Mouse (Mus musculus) heart, embryonic 10.5 days (tissue): ENCODE data around the gene Cbx1. TPM values are rescaled to one million over a fixed set of nuclear protein-coding genes. Genes with fewer than 3 reads are reported as not detected.

Experiments used
- DNase-seq: peaks from one replicate; pipeline ENCODE4 v3.0.0-alpha.2; 2017; ENCODE audit warnings: low spot score
- H3K27ac ChIP-seq: fragments of 300-500 bp; sonication (generic); 2 replicates; pipeline ENCODE4 v1.5.1; 2016; ENCODE audit warnings: mild to moderate bottlenecking
- H3K27me3 ChIP-seq: fragments of 300-500 bp; sonication (generic); 2 replicates; pipeline ENCODE4 v1.6.1; 2016; ENCODE audit warnings: mild to moderate bottlenecking; ENCODE audit not compliant: poor library complexity, insufficient read depth, severe bottlenecking
- H3K36me3 ChIP-seq: fragments of 300-500 bp; sonication (generic); 2 replicates; pipeline ENCODE4 v1.6.1; 2016; ENCODE audit warnings: mild to moderate bottlenecking, moderate library complexity
- H3K4me1 ChIP-seq: fragments of 300-500 bp; sonication (generic); 2 replicates; pipeline ENCODE4 v1.6.1; 2016; ENCODE audit warnings: mild to moderate bottlenecking
- H3K4me3 ChIP-seq: fragments of 300-500 bp; sonication (generic); 2 replicates; pipeline ENCODE4 v1.5.1; 2016; ENCODE audit warnings: mild to moderate bottlenecking, moderate library complexity
- H3K9me3 ChIP-seq: fragments of 300-500 bp; sonication (generic); 2 replicates; pipeline ENCODE4 v1.6.1; 2016; ENCODE audit warnings: mild to moderate bottlenecking, moderate library complexity
- WGBS: fragments of 180-500 bp; shearing (Covaris S2); methylation state at CpG from one replicate; pipeline ENCODE4 v1.1.7; 2016; 5-methylcytosine and 5-hydroxymethylcytosine counted together
- polyA plus RNA-seq: library from polyadenylated mRNA; unstranded; fragments of >200 nt; fragmentation: Nextera tagmentation; extraction: Ambion mirVana; gene quantifications from 2 replicates; pipeline ENCODE4 v1.2.1, GENCODE M21; 2016

Cbx1 gene
- polyA plus RNA-seq: 62.5 and 101 TPM in 2 replicates

DNA sequence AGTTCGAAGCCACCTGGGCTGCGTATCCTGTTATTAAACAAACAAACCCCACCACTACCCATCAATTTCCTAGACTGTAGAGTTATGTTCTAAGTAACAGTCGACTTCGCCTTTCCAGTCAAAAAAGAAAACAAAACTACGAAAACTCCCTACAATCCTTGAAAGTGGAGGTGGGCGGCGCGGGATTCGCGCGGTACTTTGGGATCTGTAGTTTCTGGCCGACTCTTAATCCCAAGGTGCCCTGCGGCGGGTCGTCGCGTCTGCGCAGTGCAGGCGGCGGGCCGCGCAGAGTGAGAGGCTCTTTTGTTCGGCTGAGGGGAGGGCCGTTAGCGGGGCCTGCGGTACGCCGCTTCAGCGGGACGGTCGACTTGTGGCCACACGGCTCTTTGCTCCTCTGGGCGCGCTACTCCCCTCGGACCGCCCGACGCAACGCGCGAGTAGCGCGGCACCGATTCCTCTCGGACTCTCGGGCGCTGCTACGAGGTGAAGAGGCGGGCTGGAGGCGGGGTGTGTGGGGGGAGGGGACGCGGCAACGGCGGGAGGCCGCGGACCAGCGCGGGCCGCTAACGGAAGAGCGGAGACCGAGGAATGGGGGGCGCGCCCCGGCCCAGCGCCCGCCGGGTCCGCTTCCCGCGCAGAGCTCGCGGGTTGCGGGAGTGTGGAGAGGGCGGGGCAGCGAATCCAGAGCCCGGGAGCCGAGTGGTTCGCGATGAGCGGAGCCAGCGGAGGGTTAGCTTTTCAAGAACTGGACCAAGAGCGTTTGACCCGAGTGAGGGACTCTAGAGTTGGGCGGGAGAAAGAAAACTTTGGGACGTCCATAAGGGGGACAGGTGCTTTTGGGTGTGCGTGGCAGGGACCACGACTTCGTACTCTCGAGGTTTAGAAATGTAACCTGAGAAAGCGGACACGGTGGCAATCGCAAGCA, at the start of gene Cbx1:
Gene Cbx1, plus strand, starts transcription at position 257 of the 925 bp plus-strand sequence.
- WGBS: 1% methylated on average over 93 of the region's 93 CpGs
- H3K27me3 ChIP-seq: no peaks in the 10 kb centered on the region

DNA sequence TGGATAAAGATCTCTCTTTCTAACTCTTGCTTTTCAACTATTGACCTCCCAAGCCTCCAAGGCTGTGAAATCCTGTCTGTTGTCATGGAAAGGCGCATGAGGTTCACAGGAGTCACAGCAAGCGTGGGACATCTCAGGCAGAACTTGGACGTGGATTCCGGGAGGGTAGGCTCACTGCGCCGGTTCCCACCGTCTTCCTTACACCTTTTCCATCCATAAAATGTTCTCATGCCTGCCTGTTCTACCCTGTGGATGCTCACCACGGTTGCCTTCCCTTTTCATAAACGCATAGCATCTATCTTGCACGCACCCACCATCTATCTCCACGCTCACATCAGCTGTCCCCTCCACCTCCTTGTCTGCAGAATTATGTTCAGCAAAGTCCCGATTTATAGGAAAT, 48.1 kb upstream of the Cbx1 start:
- Histone ChIP-seq H3K27me3 (peaks cover 40% of the 10 kb centered on the region), H3K9me3 (no peaks in the 10 kb centered on the region), H3K36me3 (no peaks in the 10 kb centered on the region), H3K4me1 (peaks cover 3% of the 10 kb centered on the region; the same call in 1 of the 2 replicates), H3K27ac (no peak overlapping the region), H3K4me3 (no peak overlapping the region)
- DNase-seq: no peak
- WGBS: 70% methylated on average over 12 of the region's 12 CpGs

More for the DNA sequence above, at the start of gene Cbx1:
- DNase-seq: peak; percentile 96
- H3K4me1 ChIP-seq: peaks cover 15% of the 10 kb centered on the region
- no peaks in the 10 kb centered on the region for H3K9me3 ChIP-seq
- H3K4me3 ChIP-seq: peak within 1 kb of the TSS; percentile 86
- peak within 1 kb of the TSS; percentile 97 for H3K27ac ChIP-seq
- H3K36me3 ChIP-seq: peaks cover 2% of the 10 kb centered on the region; the same call in 1 of the 2 replicates

DNA sequence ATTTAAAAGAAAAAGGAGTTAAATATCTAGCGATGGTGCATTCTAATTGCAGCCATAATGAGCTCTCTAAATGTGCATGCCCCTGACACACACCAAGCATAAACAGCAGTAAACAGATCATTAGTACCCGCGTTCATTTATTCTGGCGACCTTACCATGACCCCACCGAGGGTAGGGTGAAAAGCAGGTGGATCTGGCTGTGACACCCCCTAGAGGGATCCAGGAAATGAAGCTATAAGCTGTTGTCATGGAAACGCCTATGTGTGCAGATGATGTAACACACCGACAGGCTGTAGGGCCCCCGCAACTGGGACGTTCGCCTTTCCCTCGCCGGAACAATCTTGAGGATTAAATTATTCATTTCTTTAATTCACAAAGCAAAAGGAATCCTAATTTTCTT, 46.9 kb upstream of the Cbx1 start:
- 54% methylated on average over 12 of the region's 12 CpGs for WGBS
- DNase-seq: no peak
- peaks cover 35% of the 10 kb centered on the region for H3K27me3 ChIP-seq

DNA sequence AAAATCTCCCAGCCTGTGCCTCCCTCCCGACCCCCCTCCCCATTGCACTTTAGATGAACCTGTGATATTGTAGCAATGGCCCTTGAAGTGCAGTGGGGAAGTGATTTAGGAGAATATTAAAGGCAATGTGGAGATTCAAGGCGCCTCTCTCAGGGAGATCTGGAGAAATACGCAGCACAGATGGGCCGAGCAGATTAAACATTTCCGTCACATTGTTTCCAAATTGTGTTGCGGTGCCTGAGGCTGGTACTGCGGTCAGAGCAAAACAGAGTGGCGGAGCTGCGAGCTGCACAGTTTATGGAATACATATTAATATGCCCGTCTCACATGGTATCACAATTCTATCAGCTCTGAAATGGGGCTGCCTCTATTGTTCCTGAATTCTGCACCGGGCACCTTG, 45.9 kb upstream of the Cbx1 start:
- H3K27ac ChIP-seq: no peak overlapping the region
- no peaks in the 10 kb centered on the region for H3K36me3 ChIP-seq
- 73% methylated on average over 11 of the region's 11 CpGs for WGBS

More for the DNA sequence above, 46.9 kb upstream of the Cbx1 start:
- Histone ChIP-seq H3K9me3 (no peaks in the 10 kb centered on the region), H3K4me1 (no peaks in the 10 kb centered on the region), H3K27ac (no peak overlapping the region), H3K4me3 (no peak overlapping the region), H3K36me3 (no peaks in the 10 kb centered on the region)

DNA sequence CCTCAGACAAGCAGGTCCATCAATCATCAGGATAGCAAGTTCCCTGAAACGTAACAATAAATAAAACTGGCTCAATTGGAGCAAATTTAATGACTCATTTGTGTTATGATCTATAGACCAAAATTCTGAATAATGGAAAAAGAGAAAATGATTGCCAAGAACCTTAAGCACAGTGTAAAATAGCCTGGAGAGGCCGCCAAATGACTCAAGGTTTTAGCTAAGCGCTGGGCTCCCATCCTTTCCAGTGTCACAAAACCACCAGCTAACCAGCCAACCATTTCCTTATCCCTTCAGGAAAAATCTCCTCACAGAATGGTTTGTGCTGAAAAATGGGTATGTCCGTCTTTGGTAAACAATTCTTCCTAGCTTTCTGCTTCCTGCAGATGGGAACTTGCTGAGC, 45.0 kb upstream of the Cbx1 start:
- H3K4me3 ChIP-seq: no peak overlapping the region
- no peak overlapping the region for H3K27ac ChIP-seq
- H3K4me1 ChIP-seq: no peaks in the 10 kb centered on the region
- no peaks in the 10 kb centered on the region for H3K36me3 ChIP-seq
- 73% methylated on average over 4 of the region's 4 CpGs for WGBS
- H3K27me3 ChIP-seq: peaks cover 23% of the 10 kb centered on the region
- H3K9me3 ChIP-seq: no peaks in the 10 kb centered on the region
- DNase-seq: no peak

More for the DNA sequence above, 45.9 kb upstream of the Cbx1 start:
- Histone ChIP-seq H3K4me3 (no peak overlapping the region), H3K27me3 (peaks cover 29% of the 10 kb centered on the region), H3K4me1 (no peaks in the 10 kb centered on the region), H3K9me3 (no peaks in the 10 kb centered on the region)
- no peak for DNase-seq

DNA sequence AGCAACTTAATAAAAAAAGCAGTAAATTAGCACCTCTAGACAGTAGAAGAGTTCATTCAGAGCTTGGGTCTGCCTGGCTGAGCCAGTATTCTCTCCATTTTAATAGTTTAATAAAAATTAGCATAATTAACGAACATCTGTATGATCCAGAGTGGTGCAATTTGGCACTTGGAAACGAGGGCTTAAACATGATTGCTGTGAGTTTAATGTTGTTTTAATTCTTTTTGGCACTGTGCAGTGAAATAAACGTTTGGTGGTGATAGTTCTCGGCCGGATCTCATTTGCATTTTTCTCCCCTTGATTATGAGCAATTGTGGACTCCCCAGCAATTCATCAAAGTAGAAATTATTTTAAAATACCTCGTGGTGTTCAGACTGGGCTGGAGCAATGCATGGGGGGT, 42.3 kb upstream of the Cbx1 start:
- no peak overlapping the region for H3K4me3 ChIP-seq
- 72% methylated on average over 6 of the region's 6 CpGs for WGBS

DNA sequence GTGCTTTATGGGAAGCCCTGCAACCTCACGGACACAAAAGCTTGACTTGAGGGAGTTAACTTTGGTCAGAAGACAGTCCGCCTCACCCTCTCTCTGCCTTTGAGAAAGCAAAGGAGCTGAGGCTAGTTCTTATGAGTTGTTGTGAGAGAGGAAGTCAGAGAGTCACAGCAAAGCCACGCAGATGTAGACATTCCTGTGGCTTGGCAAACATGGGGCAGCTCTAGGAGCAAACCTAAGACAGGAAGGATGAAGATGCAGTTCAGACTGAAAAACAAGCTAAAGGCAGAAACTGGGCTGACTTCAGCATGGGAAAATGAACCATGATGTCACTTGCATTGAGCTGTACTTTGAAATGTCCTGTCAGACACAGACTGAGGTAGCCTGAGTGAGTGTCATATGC, 41.4 kb upstream of the Cbx1 start:
- WGBS: 60% methylated on average over 3 of the region's 3 CpGs
- Histone ChIP-seq H3K27me3 (peaks cover 11% of the 10 kb centered on the region; the same call in 1 of the 2 replicates), H3K4me3 (no peak overlapping the region), H3K36me3 (no peaks in the 10 kb centered on the region), H3K27ac (no peak overlapping the region), H3K4me1 (no peaks in the 10 kb centered on the region), H3K9me3 (no peaks in the 10 kb centered on the region)
- no peak for DNase-seq

More for the DNA sequence above, 42.3 kb upstream of the Cbx1 start:
- DNase-seq: no peak
- peaks cover 19% of the 10 kb centered on the region for H3K27me3 ChIP-seq
- no peaks in the 10 kb centered on the region for H3K4me1 ChIP-seq
- no peaks in the 10 kb centered on the region for H3K36me3 ChIP-seq
- no peaks in the 10 kb centered on the region for H3K9me3 ChIP-seq
- no peak overlapping the region for H3K27ac ChIP-seq

DNA sequence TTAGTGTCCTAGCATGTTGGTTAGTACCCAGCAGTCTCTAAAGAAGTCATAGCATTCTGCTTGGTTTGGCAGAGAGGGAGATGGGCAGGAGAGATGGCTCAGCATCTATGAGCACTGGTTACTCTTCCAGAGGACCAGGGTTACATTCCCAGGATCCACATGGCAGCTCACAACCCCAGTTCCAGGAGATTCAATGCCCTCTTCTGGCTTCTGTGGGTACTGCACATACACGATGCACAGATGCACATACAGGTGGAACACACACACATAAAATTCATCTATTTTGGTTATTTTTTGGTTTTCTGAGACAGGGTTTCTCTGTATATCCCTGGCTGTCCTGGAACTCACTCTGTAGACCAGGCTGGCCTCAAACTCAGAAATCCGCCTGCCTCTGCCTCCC, 33.6 kb upstream of the Cbx1 start:
- H3K9me3 ChIP-seq: no peaks in the 10 kb centered on the region
- DNase-seq: no peak
- peaks cover 4% of the 10 kb centered on the region; the same call in 1 of the 2 replicates for H3K27me3 ChIP-seq
- no peaks in the 10 kb centered on the region for H3K36me3 ChIP-seq
- 96% methylated on average over 2 of the region's 2 CpGs for WGBS
- H3K27ac ChIP-seq: no peak overlapping the region
- no peak overlapping the region for H3K4me3 ChIP-seq
- H3K4me1 ChIP-seq: no peaks in the 10 kb centered on the region

DNA sequence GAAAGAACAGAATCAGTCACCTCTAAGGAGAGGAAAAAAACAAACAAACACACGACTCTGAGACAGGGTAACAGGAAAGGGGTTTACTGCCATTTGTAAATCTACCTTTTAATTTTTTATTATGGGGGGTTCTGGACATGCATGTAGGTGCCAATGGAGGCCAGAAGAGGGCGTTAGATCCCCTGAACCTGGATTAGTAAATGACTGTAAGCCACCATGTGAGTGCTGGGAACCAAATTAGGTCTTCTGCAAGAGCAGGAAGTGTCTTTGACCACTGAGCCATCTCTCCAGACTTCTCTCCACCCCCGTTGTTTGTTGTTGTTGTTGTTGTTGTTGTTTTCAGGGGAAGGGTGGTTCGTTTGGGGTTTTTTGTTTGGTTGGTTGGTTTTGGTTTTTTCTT, 31.5 kb upstream of the Cbx1 start:
- Histone ChIP-seq H3K4me1 (no peaks in the 10 kb centered on the region), H3K4me3 (no peak overlapping the region), H3K9me3 (no peaks in the 10 kb centered on the region), H3K27me3 (no peaks in the 10 kb centered on the region; the same call in 1 of the 2 replicates), H3K36me3 (no peaks in the 10 kb centered on the region), H3K27ac (no peak overlapping the region)
- no peak for DNase-seq
- 55% methylated on average over 4 of the region's 4 CpGs for WGBS

DNA sequence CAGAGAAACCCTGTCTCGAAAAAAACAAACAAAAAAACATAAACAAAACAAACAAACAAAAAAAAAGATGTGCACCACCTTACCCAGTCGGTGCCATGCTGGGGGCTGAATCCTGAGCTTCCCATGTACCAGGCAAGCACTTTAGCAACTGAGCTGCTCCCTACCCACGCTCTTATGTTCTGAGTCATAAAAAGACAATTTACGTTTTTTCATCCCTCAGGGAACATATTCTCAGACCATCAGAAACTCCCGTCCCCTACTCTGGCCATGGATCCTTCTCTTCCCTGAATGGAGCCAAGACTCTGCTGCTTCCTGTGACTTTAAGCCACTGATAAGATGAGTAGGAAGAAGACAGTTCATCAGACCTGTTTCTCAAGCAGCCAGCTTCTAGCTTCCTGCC, 30.5 kb upstream of the Cbx1 start:
- H3K9me3 ChIP-seq: no peaks in the 10 kb centered on the region
- H3K27me3 ChIP-seq: no peaks in the 10 kb centered on the region; the same call in 1 of the 2 replicates
- H3K36me3 ChIP-seq: no peaks in the 10 kb centered on the region
- no peak for DNase-seq
- WGBS: 69% methylated on average over 5 of the region's 5 CpGs
- H3K27ac ChIP-seq: no peak overlapping the region
- peaks cover 3% of the 10 kb centered on the region for H3K4me1 ChIP-seq
- H3K4me3 ChIP-seq: no peak overlapping the region

DNA sequence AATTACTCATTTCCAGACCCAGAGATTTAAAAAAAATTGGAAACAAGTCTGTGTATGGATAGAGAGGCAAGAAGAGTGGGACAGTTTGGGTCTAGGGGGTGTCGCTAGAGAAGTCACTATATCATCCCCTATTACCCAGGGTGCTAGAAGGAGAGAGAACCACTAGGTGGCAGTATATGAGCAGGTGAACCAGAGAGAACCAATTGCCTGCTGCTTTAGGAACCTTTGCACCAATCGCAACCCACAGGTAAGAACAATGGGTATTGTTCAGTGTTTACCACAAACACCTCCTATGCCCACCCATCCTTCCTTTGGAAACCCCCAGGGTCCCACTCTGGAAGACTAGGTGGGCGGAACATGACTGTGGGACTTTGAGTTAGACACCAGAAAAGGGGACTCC, 28.9 kb upstream of the Cbx1 start:
- no peak overlapping the region for H3K4me3 ChIP-seq
- peaks cover 15% of the 10 kb centered on the region for H3K4me1 ChIP-seq
- H3K9me3 ChIP-seq: no peaks in the 10 kb centered on the region
- H3K36me3 ChIP-seq: no peaks in the 10 kb centered on the region
- no peak overlapping the region for H3K27ac ChIP-seq
- H3K27me3 ChIP-seq: no peaks in the 10 kb centered on the region; the same call in 1 of the 2 replicates
- 42% methylated on average over 3 of the region's 3 CpGs for WGBS
- no peak for DNase-seq

DNA sequence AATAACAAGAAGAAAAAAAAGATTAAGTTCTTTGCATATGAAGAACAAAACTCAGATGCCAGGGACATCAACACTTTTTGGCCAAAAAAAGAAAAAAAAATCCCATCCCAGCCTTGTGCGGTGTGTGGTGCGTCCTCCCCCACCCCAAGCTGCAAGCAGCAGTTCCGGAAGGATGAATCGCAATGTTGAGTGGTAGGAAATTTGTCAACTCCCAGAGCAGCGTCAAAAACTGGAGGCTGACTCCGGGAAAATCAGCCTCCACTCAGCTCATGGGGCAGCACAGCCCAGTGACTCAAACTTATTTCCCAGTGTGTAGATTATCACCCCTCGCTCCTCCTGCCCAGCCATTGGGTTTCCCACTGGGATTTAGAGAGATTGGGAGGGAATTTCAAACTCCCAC, 26.9 kb upstream of the Cbx1 start:
- no peak for DNase-seq
- H3K4me3 ChIP-seq: no peak overlapping the region
- no peaks in the 10 kb centered on the region for H3K36me3 ChIP-seq
- H3K27me3 ChIP-seq: no peaks in the 10 kb centered on the region; the same call in 1 of the 2 replicates
- H3K4me1 ChIP-seq: peaks cover 24% of the 10 kb centered on the region
- no peaks in the 10 kb centered on the region for H3K9me3 ChIP-seq
- H3K27ac ChIP-seq: no peak overlapping the region
- 59% methylated on average over 7 of the region's 7 CpGs for WGBS

DNA sequence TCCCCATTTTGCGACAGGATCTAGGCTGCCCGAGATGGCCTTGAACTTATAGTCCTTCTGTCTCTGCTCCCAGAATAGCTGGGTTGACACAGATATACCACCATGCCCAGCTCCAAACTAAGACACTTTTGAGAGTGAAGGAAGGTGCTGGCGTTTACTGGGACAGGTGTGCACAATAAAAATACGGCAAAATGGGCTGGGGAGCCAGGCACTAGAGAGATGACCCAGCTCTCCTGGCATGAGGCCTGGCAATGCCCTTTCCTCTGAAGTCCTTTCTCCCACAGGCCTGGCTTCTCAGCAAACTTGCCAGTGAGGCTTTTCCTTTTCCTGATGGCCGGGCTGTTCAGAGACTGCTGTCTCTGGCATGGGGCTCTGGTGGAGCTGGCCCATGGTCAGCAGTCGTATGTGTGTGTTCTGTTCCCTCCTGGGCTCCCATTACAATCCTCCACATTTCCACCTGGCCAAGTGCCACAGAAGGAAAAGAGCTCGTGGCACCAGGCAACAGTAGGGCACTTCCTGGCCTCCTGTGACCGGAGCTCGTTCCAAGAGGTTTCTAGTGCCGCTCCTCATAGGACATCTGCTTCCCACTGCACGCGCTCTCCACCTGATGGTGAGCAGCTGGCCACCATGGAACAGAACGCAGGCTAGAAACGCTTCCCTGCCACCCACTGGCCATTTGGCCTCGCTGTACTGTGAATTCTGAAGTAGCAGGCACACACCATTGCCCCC, 26.0 kb upstream of the Cbx1 start:
- WGBS: 80% methylated on average over 15 of the region's 15 CpGs
- H3K4me3 ChIP-seq: no peak overlapping the region
- no peak overlapping the region for H3K27ac ChIP-seq
- H3K4me1 ChIP-seq: peaks cover 24% of the 10 kb centered on the region
- no peak for DNase-seq
- no peaks in the 10 kb centered on the region for H3K9me3 ChIP-seq
- no peaks in the 10 kb centered on the region; the same call in 1 of the 2 replicates for H3K27me3 ChIP-seq
- peaks cover 4% of the 10 kb centered on the region; the same call in 1 of the 2 replicates for H3K36me3 ChIP-seq
